Mouse (Mus musculus): ENCODE measurements around the gene H2al1i. TPM values are rescaled to one million over a fixed set of nuclear protein-coding genes. Genes with fewer than 3 reads are reported as not detected.
"Not testable (repeated sequence)": the region's sequence is repeated elsewhere in the genome, so short reads cannot be mapped to it uniquely, and the experiment has no call there.

Gene H2al1i
- total and polyA plus RNA-seq, 3 experiments: not detected

- DNase-seq (ENCODE audit: low read depth, low spot score): no peak
- Histone ChIP-seq H3K27me3 (ENCODE audit: control insufficient read depth in 1 of 2, insufficient read depth in 2 of 2, low read length in 2 of 2) (no peaks in the 10 kb centered on the region), H3K4me3 (ENCODE audit: control insufficient read depth in 1 of 2, insufficient read depth in 1 of 2, low read depth in 2 of 2, low read length in 2 of 2) (no peak overlapping the region), H3K9me3 (replicated peaks; ENCODE audit: insufficient read depth, low read length) (no peaks in the 10 kb centered on the region), H3K27ac (ENCODE audit: control insufficient read depth, low read depth, low read length) (no peak overlapping the region), H3K9ac (ENCODE audit: control insufficient read depth, low read depth, low read length, poor library complexity, severe bottlenecking) (no peak overlapping the region), H3K79me2 (ENCODE audit: control insufficient read depth, insufficient read depth, low read length, poor library complexity) (no peaks in the 10 kb centered on the region), H3K36me3 (ENCODE audit: control insufficient read depth in 1 of 2, insufficient read depth in 2 of 2, low read length in 2 of 2) (no peaks in the 10 kb centered on the region), H3K4me1 (ENCODE audit: control insufficient read depth in 1 of 2, insufficient read depth in 2 of 2, low read length in 2 of 2) (no peaks in the 10 kb centered on the region)
- TF ChIP-seq MYC (IDR thresholded peaks at IDR 0.05; ENCODE audit: low read depth, low read length): no peak
- no peak for TF ChIP-seq MEF2A (IDR thresholded peaks at IDR 0.05; ENCODE audit: extremely low read depth, insufficient replicate concordance, low read depth, low read length, poor library complexity, severe bottlenecking)
Observed at GRCm38 (mm10) chrX:11280741-11281140, 43.7 kb upstream of the H2al1i start.

DNA sequence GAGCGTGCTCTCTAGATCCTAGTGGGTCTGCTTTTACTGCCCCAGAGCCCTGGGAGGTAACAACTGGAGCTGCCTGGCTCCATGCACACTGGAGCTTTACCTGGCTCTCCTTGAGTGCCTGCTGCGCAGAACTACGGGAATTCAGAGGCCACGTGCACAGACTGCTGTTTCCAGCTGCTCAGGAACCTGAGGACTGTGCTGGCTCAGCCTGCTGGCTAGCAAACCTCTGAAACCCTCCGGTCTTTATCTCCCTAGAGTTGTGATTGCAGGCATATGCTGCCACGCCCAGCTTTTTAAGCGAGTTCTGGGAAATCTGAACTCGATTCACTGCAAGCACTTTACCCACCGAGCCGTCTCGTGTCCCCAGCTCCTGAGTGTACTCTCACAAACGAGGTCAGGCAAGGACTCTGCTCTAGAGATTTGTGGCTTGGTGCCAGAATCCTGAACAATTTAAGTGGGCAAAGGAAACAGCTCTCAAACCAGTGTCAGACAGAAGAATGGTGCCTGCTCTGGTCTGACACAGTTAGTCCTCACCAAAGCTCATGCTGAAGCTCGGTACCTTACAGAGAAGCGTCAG lies 36.1 kb upstream of the H2al1i start:
- no peak overlapping the region for H3K9ac ChIP-seq (ENCODE audit: control insufficient read depth, low read depth, low read length, poor library complexity, severe bottlenecking)
- H3K4me3 ChIP-seq (ENCODE audit: control insufficient read depth in 1 of 2, insufficient read depth in 1 of 2, low read depth in 2 of 2, low read length in 2 of 2): no peak overlapping the region
- H3K36me3 ChIP-seq (ENCODE audit: control insufficient read depth in 1 of 2, insufficient read depth in 2 of 2, low read length in 2 of 2): no peaks in the 10 kb centered on the region
- no peak for DNase-seq (ENCODE audit: low read depth, low spot score)
- no peak overlapping the region for H3K27ac ChIP-seq (ENCODE audit: control insufficient read depth, low read depth, low read length)
- no peaks in the 10 kb centered on the region for H3K79me2 ChIP-seq (ENCODE audit: control insufficient read depth, insufficient read depth, low read length, poor library complexity)
- no peaks in the 10 kb centered on the region for H3K4me1 ChIP-seq (ENCODE audit: control insufficient read depth in 1 of 2, insufficient read depth in 2 of 2, low read length in 2 of 2)
- no peaks in the 10 kb centered on the region for H3K27me3 ChIP-seq (ENCODE audit: control insufficient read depth in 1 of 2, insufficient read depth in 2 of 2, low read length in 2 of 2)
- no peaks in the 10 kb centered on the region for H3K9me3 ChIP-seq (replicated peaks; ENCODE audit: insufficient read depth, low read length)
- TF ChIP-seq ELF1 (IDR thresholded peaks at IDR 0.05; ENCODE audit: low read depth, low read length) (no peak), TCF12 (IDR thresholded peaks at IDR 0.05; ENCODE audit: low read depth, low read length) (no peak), POLR2AphosphoS2 (IDR thresholded peaks at IDR 0.05; ENCODE audit: low read length) (no peak), SMC3 (IDR thresholded peaks at IDR 0.05; ENCODE audit: low read depth, low read length) (no peak), MAX (IDR thresholded peaks at IDR 0.05; ENCODE audit: low read length) (no peak), BHLHE40 (IDR thresholded peaks at IDR 0.05; ENCODE audit: borderline replicate concordance, low read depth, low read length) (no peak), CHD2 (IDR thresholded peaks at IDR 0.05; ENCODE audit: low read length) (no peak), POLR2A (IDR thresholded peaks at IDR 0.05; ENCODE audit: control insufficient read depth in 1 of 2, insufficient read depth in 1 of 2, low read depth in 1 of 2, low read length in 2 of 2, poor library complexity in 1 of 2) (no peak)

GRCm38 (mm10) chrX:11289244-11289643 lies 35.2 kb upstream of the H2al1i start:
- no peak for DNase-seq (ENCODE audit: low read depth, low spot score)
- H3K27ac ChIP-seq (ENCODE audit: control insufficient read depth, low read depth, low read length): no peak overlapping the region
- H3K36me3 ChIP-seq (ENCODE audit: control insufficient read depth in 1 of 2, insufficient read depth in 2 of 2, low read length in 2 of 2): no peaks in the 10 kb centered on the region
- no peaks in the 10 kb centered on the region for H3K4me1 ChIP-seq (ENCODE audit: control insufficient read depth in 1 of 2, insufficient read depth in 2 of 2, low read length in 2 of 2)
- H3K9ac ChIP-seq (ENCODE audit: control insufficient read depth, low read depth, low read length, poor library complexity, severe bottlenecking): no peak overlapping the region
- H3K9me3 ChIP-seq (replicated peaks; ENCODE audit: insufficient read depth, low read length): no peaks in the 10 kb centered on the region
- TF ChIP-seq TBP (IDR thresholded peaks at IDR 0.05; ENCODE audit: low read depth, low read length) (no peak), POLR2AphosphoS5 (IDR thresholded peaks at IDR 0.05; ENCODE audit: borderline replicate concordance, low read depth, low read length) (no peak), NELFE (IDR thresholded peaks at IDR 0.05; ENCODE audit: low read depth, low read length) (no peak), SMC3 (IDR thresholded peaks at IDR 0.05; ENCODE audit: low read depth, low read length) (no peak), MEF2A (IDR thresholded peaks at IDR 0.05; ENCODE audit: extremely low read depth, insufficient replicate concordance, low read depth, low read length, poor library complexity, severe bottlenecking) (no peak), USF1 (IDR thresholded peaks at IDR 0.05; ENCODE audit: low read depth, low read length) (no peak), NRF1 (IDR thresholded peaks at IDR 0.05; ENCODE audit: insufficient read depth, low read depth, low read length, poor library complexity, severe bottlenecking) (no peak)
- H3K4me3 ChIP-seq (ENCODE audit: control insufficient read depth in 1 of 2, insufficient read depth in 1 of 2, low read depth in 2 of 2, low read length in 2 of 2): no peak overlapping the region
- no peaks in the 10 kb centered on the region for H3K79me2 ChIP-seq (ENCODE audit: control insufficient read depth, insufficient read depth, low read length, poor library complexity)
- H3K27me3 ChIP-seq (ENCODE audit: control insufficient read depth in 1 of 2, insufficient read depth in 2 of 2, low read length in 2 of 2): no peaks in the 10 kb centered on the region

GRCm38 (mm10) chrX:11298957-11299356 lies 25.5 kb upstream of the H2al1i start, which contains the start of gene H2al1a:
Gene H2al1a (plus strand): TSS chrX:11299257.
- H3K9me3 ChIP-seq (replicated peaks; ENCODE audit: insufficient read depth, low read length); H3K4me3 ChIP-seq (ENCODE audit: control insufficient read depth in 1 of 2, insufficient read depth in 1 of 2, low read depth in 2 of 2, low read length in 2 of 2); H3K9ac ChIP-seq (ENCODE audit: control insufficient read depth, low read depth, low read length, poor library complexity, severe bottlenecking); DNase-seq (ENCODE audit: low read depth, low spot score); H3K27me3 ChIP-seq (ENCODE audit: control insufficient read depth in 1 of 2, insufficient read depth in 2 of 2, low read length in 2 of 2); H3K4me1 ChIP-seq (ENCODE audit: control insufficient read depth in 1 of 2, insufficient read depth in 2 of 2, low read length in 2 of 2); H3K36me3 ChIP-seq (ENCODE audit: control insufficient read depth in 1 of 2, insufficient read depth in 2 of 2, low read length in 2 of 2); H3K27ac ChIP-seq (ENCODE audit: control insufficient read depth, low read depth, low read length); H3K79me2 ChIP-seq (ENCODE audit: control insufficient read depth, insufficient read depth, low read length, poor library complexity): not testable (repeated sequence)

GRCm38 (mm10) chrX:11302132-11302531 lies 22.3 kb upstream of the H2al1i start, which contains the start of gene H2al1b:
Gene H2al1b (plus strand): TSS chrX:11302432.
- H3K9ac ChIP-seq (ENCODE audit: control insufficient read depth, low read depth, low read length, poor library complexity, severe bottlenecking); H3K27ac ChIP-seq (ENCODE audit: control insufficient read depth, low read depth, low read length); H3K9me3 ChIP-seq (replicated peaks; ENCODE audit: insufficient read depth, low read length); H3K36me3 ChIP-seq (ENCODE audit: control insufficient read depth in 1 of 2, insufficient read depth in 2 of 2, low read length in 2 of 2); DNase-seq (ENCODE audit: low read depth, low spot score); H3K4me3 ChIP-seq (ENCODE audit: control insufficient read depth in 1 of 2, insufficient read depth in 1 of 2, low read depth in 2 of 2, low read length in 2 of 2); H3K27me3 ChIP-seq (ENCODE audit: control insufficient read depth in 1 of 2, insufficient read depth in 2 of 2, low read length in 2 of 2); H3K79me2 ChIP-seq (ENCODE audit: control insufficient read depth, insufficient read depth, low read length, poor library complexity); H3K4me1 ChIP-seq (ENCODE audit: control insufficient read depth in 1 of 2, insufficient read depth in 2 of 2, low read length in 2 of 2): not testable (repeated sequence)
